Mouse (Mus musculus): ENCODE results near the gene Tle2. TPM values are rescaled to one million over a fixed set of nuclear protein-coding genes. Genes with fewer than 3 reads are reported as not detected.

Tle2 gene
- polyA plus RNA-seq, 1 experiment from 2014 or later, result 39.4 TPM

GRCm38 (mm10) chr10:81627836-81628220 lies 53.5 kb downstream of the Tle2 start:
- peaks cover 20% of the 10 kb centered on the region for H3K4me1 ChIP-seq (replicated peaks)
- H3K27me3 ChIP-seq, result no peaks in the 10 kb centered on the region
- H3K4me3 ChIP-seq (replicated peaks), result peak overlapping the region; percentile 74
- H3K9me3 ChIP-seq, result no peaks in the 10 kb centered on the region
- WGBS, result 54% methylated on average over 7 of the region's 7 CpGs
- peaks cover 33% of the 10 kb centered on the region for H3K36me3 ChIP-seq
- ATAC-seq (ENCODE audit: insufficient number of reproducible peaks, insufficient read depth, low FRiP score, low TSS enrichment, low read depth), result 0 out of 2 replicates have a peak, but pooled peaks have one; percentile 7
- H3K27ac ChIP-seq, result peak overlapping the region; percentile 92
- peak overlapping the region; percentile 72 for H3K9ac ChIP-seq (replicated peaks)
- peak overlapping the region; percentile 88 for H3K4me2 ChIP-seq

GRCm38 (mm10) chr10:81628390-81628789 lies 54.0 kb downstream of the Tle2 start, which contains the start of gene Ankrd24:
Gene Ankrd24, plus strand, starts transcription at chr10:81628540.
- H3K9me3 ChIP-seq, result no peaks in the 10 kb centered on the region
- H3K4me1 ChIP-seq (replicated peaks), result peaks cover 23% of the 10 kb centered on the region
- WGBS, result 73% methylated on average over 16 of the region's 16 CpGs
- peak within 1 kb of the TSS; percentile 88 for H3K4me2 ChIP-seq
- peak within 1 kb of the TSS; percentile 92 for H3K27ac ChIP-seq
- no peak for ATAC-seq (ENCODE audit: insufficient number of reproducible peaks, insufficient read depth, low FRiP score, low TSS enrichment, low read depth)
- no peaks in the 10 kb centered on the region for H3K27me3 ChIP-seq
- H3K4me3 ChIP-seq (replicated peaks), result peak within 1 kb of the TSS; percentile 74
- H3K9ac ChIP-seq (replicated peaks), result peak within 1 kb of the TSS; percentile 72
- H3K36me3 ChIP-seq, result peaks cover 31% of the 10 kb centered on the region

DNA sequence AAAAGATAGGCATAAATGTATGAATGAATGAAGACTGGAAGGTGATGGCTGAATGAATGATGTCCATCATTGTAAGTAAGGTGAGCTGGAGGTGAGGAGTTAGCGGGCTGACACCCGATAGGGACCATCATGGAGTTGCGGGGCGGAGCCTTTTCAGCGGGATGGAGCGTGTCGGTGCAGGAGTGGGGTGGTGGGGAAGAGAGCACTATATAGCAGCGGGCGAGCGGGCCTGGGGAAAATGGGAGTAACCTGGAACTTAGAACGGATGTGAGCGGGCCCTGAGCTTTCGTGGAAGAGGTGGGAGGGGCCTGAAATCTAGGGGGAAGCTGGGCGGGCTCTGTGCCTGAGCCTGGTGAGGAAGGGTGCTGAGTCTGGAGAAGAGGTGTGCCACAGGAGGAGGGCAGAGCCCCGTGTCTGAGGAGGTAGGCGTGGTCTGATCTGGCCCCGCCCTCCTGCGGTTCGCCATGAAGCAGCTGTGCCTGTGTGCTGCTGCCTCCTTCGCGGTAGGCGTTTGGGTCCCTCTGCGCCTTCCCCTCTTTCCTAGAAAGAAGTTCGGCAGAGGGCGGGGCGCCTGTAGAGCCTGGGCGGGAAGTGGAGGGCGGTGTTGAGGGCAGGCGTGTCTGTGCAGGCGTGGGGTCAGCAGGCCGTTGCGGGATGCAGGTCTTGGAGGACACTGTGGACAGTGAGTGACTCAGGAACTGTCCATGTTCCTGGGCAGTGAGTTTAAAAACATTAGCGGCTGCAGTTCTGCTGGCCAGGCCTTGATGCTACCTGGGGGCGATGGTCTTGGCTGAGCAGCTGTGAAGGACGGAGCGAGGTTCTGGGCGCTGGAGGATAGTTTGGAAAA lies 59.1 kb downstream of the Tle2 start:
- Histone ChIP-seq H3K27me3 (no peaks in the 10 kb centered on the region), H3K9me3 (no peaks in the 10 kb centered on the region), H3K4me2 (peak overlapping the region; percentile 75), H3K4me3 (replicated peaks) (peak overlapping the region; percentile 47), H3K4me1 (replicated peaks) (peaks cover 9% of the 10 kb centered on the region; the same call in 1 of the 2 replicates), H3K9ac (replicated peaks) (peak overlapping the region; percentile 56), H3K36me3 (no peaks in the 10 kb centered on the region), H3K27ac (peak overlapping the region; percentile 87)
- WGBS, result 3% methylated on average over 37 of the region's 37 CpGs
- ATAC-seq (ENCODE audit: insufficient number of reproducible peaks, insufficient read depth, low FRiP score, low TSS enrichment, low read depth), result peak; percentile 92

DNA sequence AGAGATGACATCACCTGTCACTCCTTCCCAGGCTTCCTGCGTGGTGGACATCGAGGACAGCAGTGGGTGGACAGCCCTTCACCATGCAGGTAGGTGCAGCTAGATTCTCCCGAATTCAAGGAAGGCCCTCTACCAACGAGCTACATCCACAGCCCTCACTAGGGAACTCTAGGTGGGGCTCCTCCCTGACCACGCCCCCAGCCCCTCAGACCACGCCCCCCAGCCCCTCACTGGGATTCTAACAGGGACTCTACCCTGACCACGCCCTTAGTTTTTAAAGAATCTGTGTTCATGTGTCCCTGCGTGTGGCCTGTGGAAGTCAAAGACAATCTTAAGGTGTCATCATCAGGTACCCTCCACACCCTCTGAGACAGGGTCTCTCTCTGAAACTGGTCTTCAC lies 62.0 kb downstream of the Tle2 start:
- Histone ChIP-seq H3K9ac (replicated peaks) (no peak overlapping the region), H3K4me2 (no peak overlapping the region; the same call in 1 of the 2 replicates), H3K27ac (no peak overlapping the region), H3K9me3 (no peaks in the 10 kb centered on the region), H3K4me3 (replicated peaks) (no peak overlapping the region), H3K36me3 (no peaks in the 10 kb centered on the region), H3K27me3 (no peaks in the 10 kb centered on the region), H3K4me1 (replicated peaks) (peaks cover 11% of the 10 kb centered on the region; the same call in 1 of the 2 replicates)
- no peak for ATAC-seq (ENCODE audit: insufficient number of reproducible peaks, insufficient read depth, low FRiP score, low TSS enrichment, low read depth)
- 17% methylated on average over 8 of the region's 8 CpGs for WGBS

DNA sequence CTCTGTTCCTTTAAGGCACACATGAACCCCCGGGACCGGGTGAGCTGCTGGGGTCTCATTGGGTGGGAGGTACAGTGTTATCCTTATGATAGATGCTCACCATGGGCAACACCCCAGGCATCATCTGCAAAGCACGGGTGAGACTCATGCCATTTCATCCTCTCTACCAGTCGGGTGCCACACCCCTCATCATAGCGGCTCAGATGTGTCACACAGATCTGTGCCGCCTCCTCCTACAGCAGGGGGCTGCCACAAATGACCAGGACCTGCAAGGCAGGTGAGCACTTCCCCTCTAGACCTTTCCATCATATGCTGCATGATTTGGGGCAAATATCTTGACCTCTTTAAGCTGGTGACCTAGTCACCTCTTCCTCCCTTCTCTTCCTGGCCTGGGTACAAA lies 63.7 kb downstream of the Tle2 start:
- no peaks in the 10 kb centered on the region for H3K36me3 ChIP-seq
- H3K27me3 ChIP-seq, result no peaks in the 10 kb centered on the region
- H3K4me2 ChIP-seq, result no peak overlapping the region
- WGBS, result 63% methylated on average over 6 of the region's 6 CpGs
- no peak overlapping the region for H3K9ac ChIP-seq (replicated peaks)
- peaks cover 19% of the 10 kb centered on the region for H3K4me1 ChIP-seq (replicated peaks)
- no peak for ATAC-seq (ENCODE audit: insufficient number of reproducible peaks, insufficient read depth, low FRiP score, low TSS enrichment, low read depth)
- no peak overlapping the region for H3K4me3 ChIP-seq (replicated peaks)
- no peak overlapping the region for H3K27ac ChIP-seq
- no peaks in the 10 kb centered on the region for H3K9me3 ChIP-seq

Other genes with a start within 250 kb of the Tle2 start
- 2.2 and 2.6 TPM in 2 replicates for gene Tbxa2r, start 245.8 kb upstream of the Tle2 start, polyA plus RNA-seq (2016; fragmentation: Nextera tagmentation; extraction: Ambion mirVana)
- gene Gipc3, start 231.3 kb upstream of the Tle2 start, polyA plus RNA-seq (2016; fragmentation: Nextera tagmentation; extraction: Ambion mirVana), result 0.05 TPM in 1 of 2 replicates, not detected in the other
- gene Hmg20b, start 224.1 kb upstream of the Tle2 start, polyA plus RNA-seq (2016; fragmentation: Nextera tagmentation; extraction: Ambion mirVana), result 122 TPM in 2 replicates
- 12.5 and 13.3 TPM in 2 replicates for gene Mfsd12, start 217.1 kb upstream of the Tle2 start, polyA plus RNA-seq (2016; fragmentation: Nextera tagmentation; extraction: Ambion mirVana)
- gene 4930404N11Rik, start 208.7 kb upstream of the Tle2 start, polyA plus RNA-seq (2016; fragmentation: Nextera tagmentation; extraction: Ambion mirVana), result 0.76 and 0.79 TPM in 2 replicates
- 136 and 137 TPM in 2 replicates for gene Fzr1, start 196.0 kb upstream of the Tle2 start, polyA plus RNA-seq (2016; fragmentation: Nextera tagmentation; extraction: Ambion mirVana)
- 71.9 and 74.6 TPM in 2 replicates for gene Dohh, start 190.1 kb upstream of the Tle2 start, polyA plus RNA-seq (2016; fragmentation: Nextera tagmentation; extraction: Ambion mirVana)
- 3.3 and 3.8 TPM in 2 replicates for gene Gm48551, start 190.1 kb upstream of the Tle2 start, polyA plus RNA-seq (2016; fragmentation: Nextera tagmentation; extraction: Ambion mirVana)
- gene Gm48552, start 185.6 kb upstream of the Tle2 start, polyA plus RNA-seq (2016; fragmentation: Nextera tagmentation; extraction: Ambion mirVana), result 1.1 and 3.1 TPM in 2 replicates
- gene Smim24, start 181.5 kb upstream of the Tle2 start, polyA plus RNA-seq (2016; fragmentation: Nextera tagmentation; extraction: Ambion mirVana), result 2.9 and 3.0 TPM in 2 replicates
- 30.8 and 31.1 TPM in 2 replicates for gene Nfic, start 118.9 kb upstream of the Tle2 start, polyA plus RNA-seq (2016; fragmentation: Nextera tagmentation; extraction: Ambion mirVana)
- gene Celf5, start 91.9 kb upstream of the Tle2 start, polyA plus RNA-seq (2016; fragmentation: Nextera tagmentation; extraction: Ambion mirVana), result 0.70 and 0.93 TPM in 2 replicates
- gene Ncln, start 78.2 kb upstream of the Tle2 start, polyA plus RNA-seq (2016; fragmentation: Nextera tagmentation; extraction: Ambion mirVana), result 84.3 and 86.9 TPM in 2 replicates
- 0.28 and 0.53 TPM in 2 replicates for gene S1pr4, start 74.4 kb upstream of the Tle2 start, polyA plus RNA-seq (2016; fragmentation: Nextera tagmentation; extraction: Ambion mirVana)
- gene Gna15, start 50.3 kb upstream of the Tle2 start, polyA plus RNA-seq (2016; fragmentation: Nextera tagmentation; extraction: Ambion mirVana), result 1.2 and 1.4 TPM in 2 replicates
- 82.9 and 86.1 TPM in 2 replicates for gene Gna11, start 29.4 kb upstream of the Tle2 start, polyA plus RNA-seq (2016; fragmentation: Nextera tagmentation; extraction: Ambion mirVana)
- gene Aes, start 15.1 kb upstream of the Tle2 start, polyA plus RNA-seq (2016; fragmentation: Nextera tagmentation; extraction: Ambion mirVana), result 453 and 478 TPM in 2 replicates
- 15.2 TPM in 2 replicates for gene Tle6, start 26.5 kb downstream of the Tle2 start, polyA plus RNA-seq (2016; fragmentation: Nextera tagmentation; extraction: Ambion mirVana)
- gene BC025920, start 31.7 kb downstream of the Tle2 start, polyA plus RNA-seq (2016; fragmentation: Nextera tagmentation; extraction: Ambion mirVana), result 2.0 and 2.2 TPM in 2 replicates
- 55.8 and 57.5 TPM in 2 replicates for gene Sirt6, start 53.2 kb downstream of the Tle2 start, polyA plus RNA-seq (2016; fragmentation: Nextera tagmentation; extraction: Ambion mirVana)
- gene Ankrd24, start 54.0 kb downstream of the Tle2 start, polyA plus RNA-seq (2016; fragmentation: Nextera tagmentation; extraction: Ambion mirVana), result 10.1 and 10.4 TPM in 2 replicates
- gene Gm10778, start 74.5 kb downstream of the Tle2 start, polyA plus RNA-seq (2016; fragmentation: Nextera tagmentation; extraction: Ambion mirVana), result 4.9 and 5.1 TPM in 2 replicates
- 16.3 and 21.0 TPM in 2 replicates for gene Zfp433, start 130.3 kb downstream of the Tle2 start, polyA plus RNA-seq (2016; fragmentation: Nextera tagmentation; extraction: Ambion mirVana)
- 8.6 and 12.4 TPM in 2 replicates for gene Gm3055, start 196.6 kb downstream of the Tle2 start, polyA plus RNA-seq (2016; fragmentation: Nextera tagmentation; extraction: Ambion mirVana)
- gene Gm4767, start 237.6 kb downstream of the Tle2 start, polyA plus RNA-seq (2016; fragmentation: Nextera tagmentation; extraction: Ambion mirVana), result 2.9 and 3.7 TPM in 2 replicates